Mouse (Mus musculus) urinary bladder, postnatal 36 days (tissue): ENCODE data around the gene Gm128.

Experiments used
- DNase-seq, 2 experiments: peaks; one replicate each; pipeline ENCODE4 v3.0.0; 2022; ENCODE audit warnings: low spot score in 2 of 2, mixed read lengths in 1 of 2

Gm128 gene

DNA sequence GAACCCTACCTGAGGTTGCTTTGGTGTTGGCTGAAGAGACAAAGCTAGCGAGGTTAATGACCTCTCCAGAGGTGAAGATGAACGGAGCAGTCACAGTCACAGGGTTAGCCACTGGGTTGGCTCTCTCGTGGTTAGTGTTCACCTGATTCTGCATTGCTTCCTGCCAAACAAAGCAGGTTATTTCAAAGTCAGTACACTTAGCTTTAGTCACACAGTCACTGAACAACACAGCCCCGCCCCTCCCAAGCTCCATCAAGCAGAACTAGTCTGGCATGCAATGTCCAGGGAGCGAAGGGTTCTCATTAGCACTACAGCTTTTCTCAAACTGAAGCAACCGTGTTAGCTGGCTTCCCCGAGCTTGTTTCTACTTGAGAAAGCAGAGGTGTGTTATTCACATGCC is 41.3 kb downstream of the Gm128 start:
- peak; percentile 42 to 60 for DNase-seq

DNA sequence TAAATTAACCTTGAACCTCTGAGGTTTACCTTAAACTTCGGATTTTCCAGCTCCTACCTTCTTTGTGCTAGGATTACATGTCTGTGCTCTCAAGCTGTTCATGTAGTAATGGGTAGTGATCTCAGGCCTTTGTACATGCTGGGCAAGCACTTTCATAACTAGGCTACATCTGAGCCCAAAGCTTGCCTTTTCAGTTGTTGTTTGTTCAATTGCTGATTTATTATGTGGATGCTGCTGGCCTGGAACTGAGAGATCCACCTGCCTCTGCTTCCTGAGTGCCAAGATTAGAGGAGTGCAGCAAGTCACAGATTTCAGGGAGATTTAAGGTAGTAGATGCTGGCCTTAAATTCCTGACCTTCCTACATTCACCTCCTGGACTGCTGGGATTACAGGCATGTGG is 42.3 kb downstream of the Gm128 start:
- DNase-seq: no peak

DNA sequence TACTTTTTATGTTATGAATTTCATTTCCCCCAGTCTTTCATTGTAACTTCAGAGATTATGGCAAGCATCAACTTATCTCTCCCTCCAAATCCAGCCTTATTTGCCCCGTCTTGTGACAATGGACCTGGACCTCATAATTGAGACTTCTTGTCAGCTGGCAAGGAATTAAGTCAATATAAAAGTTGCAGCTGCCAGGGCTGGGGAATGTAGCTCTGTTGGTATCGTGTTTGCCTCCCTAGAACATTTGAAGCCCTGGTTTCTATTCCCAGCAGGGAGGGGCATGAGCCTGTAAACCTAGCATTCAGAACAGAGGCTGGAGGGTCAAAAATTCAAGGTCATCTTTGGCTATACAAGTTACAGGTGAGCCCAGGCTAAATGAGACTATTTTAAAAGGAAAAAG is 45.6 kb downstream of the Gm128 start:
- no peak for DNase-seq

DNA sequence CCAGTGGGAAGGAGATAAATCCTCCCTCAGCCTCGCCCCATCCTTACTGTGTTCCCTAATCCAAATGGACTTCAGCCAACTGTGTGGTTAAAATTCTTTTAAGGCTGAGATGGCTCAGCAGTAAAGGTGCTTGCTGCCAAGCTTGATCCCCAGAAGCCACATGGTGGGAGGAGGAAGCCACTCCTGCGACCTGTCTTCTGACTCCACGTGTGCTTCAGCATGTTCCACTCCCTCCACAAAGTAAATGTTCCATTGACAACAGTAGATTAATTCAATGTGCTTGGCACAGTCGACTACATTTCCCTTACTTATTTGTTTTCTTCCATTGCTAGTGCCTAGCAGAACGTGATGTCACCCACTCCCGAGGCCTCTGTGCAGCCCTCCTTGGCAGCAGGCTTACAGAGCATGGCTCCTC is 46.7 kb downstream of the Gm128 start:
- no peak for DNase-seq
